Mouse (Mus musculus) liver, embryonic 16.5 days (tissue): ENCODE results near the gene Coro1c. TPM values are rescaled to one million over a fixed set of nuclear protein-coding genes. Genes with fewer than 3 reads are reported as not detected.

Experiments
- ATAC-seq: fragments of 200-750 bp; cut with Nextera tagmentation; 2 replicates; pipeline ENCODE4 v1.8.0; 2017; ENCODE audit warnings: low read depth, mild to moderate bottlenecking, moderate number of reproducible peaks, moderate library complexity
- H3K27ac ChIP-seq: fragments of 300-500 bp; sonication (generic); 2 replicates; pipeline ENCODE4 v1.5.1; 2014; ENCODE audit warnings: mild to moderate bottlenecking, low read length
- H3K27me3 ChIP-seq: fragments of 300-500 bp; sonication (generic); 2 replicates; pipeline ENCODE4 v1.6.1; 2014; ENCODE audit warnings: low read depth, low read length, mixed read lengths; ENCODE audit not compliant: control insufficient read depth, insufficient read depth
- H3K36me3 ChIP-seq: fragments of 300-500 bp; sonication (generic); 2 replicates; pipeline ENCODE4 v1.6.1; 2014; ENCODE audit warnings: mild to moderate bottlenecking; ENCODE audit not compliant: control insufficient read depth, insufficient read depth
- H3K4me1 ChIP-seq: fragments of 300-500 bp; sonication (generic); 2 replicates; pipeline ENCODE4 v1.6.1; 2014; ENCODE audit warnings: low read depth, low read length, mixed read lengths; ENCODE audit not compliant: control insufficient read depth
- H3K4me2 ChIP-seq: fragments of 300-500 bp; sonication (generic); 2 replicates; pipeline ENCODE4 v1.6.1; 2014; ENCODE audit warnings: low read depth, low read length, mixed read lengths
- H3K4me3 ChIP-seq: fragments of 300-500 bp; sonication (generic); 2 replicates; pipeline ENCODE4 v1.5.1; 2014; ENCODE audit warnings: low read depth, mild to moderate bottlenecking, low read length
- H3K9ac ChIP-seq: fragments of 300-500 bp; sonication (generic); 2 replicates; pipeline ENCODE4 v1.6.1; 2014; ENCODE audit warnings: low read depth, low read length
- H3K9me3 ChIP-seq: fragments of 300-500 bp; sonication (generic); replicated peaks from 2 replicates; pipeline ENCODE4 v1.6.1; 2016; ENCODE audit warnings: low read length; ENCODE audit not compliant: control insufficient read depth
- WGBS: fragments of 180-500 bp; shearing (Covaris S2); extraction: QIAGEN DNeasy Blood & Tissue Kit; methylation state at CpG from one replicate; pipeline ENCODE4 v1.1.7; 2014; ENCODE audit not compliant: insufficient replicate concordance; 5-methylcytosine and 5-hydroxymethylcytosine counted together
- polyA plus RNA-seq: library from polyadenylated mRNA; unstranded; fragments of >200 nt; fragmentation: Nextera tagmentation; extraction: Ambion mirVana; gene quantifications from 2 replicates; pipeline ENCODE4 v1.2.1, GENCODE M21; 2015

Coro1c gene
- polyA plus RNA-seq, 1 experiment from 2014 or later = 40.8 TPM

- 31% methylated on average over 7 of the region's 7 CpGs for WGBS
- H3K9ac ChIP-seq = peak overlapping the region; percentile 35; the same call in 1 of the 2 replicates
- H3K27me3 ChIP-seq = no peaks in the 10 kb centered on the region
- peak overlapping the region; percentile 36 for H3K27ac ChIP-seq
- no peaks in the 10 kb centered on the region for H3K36me3 ChIP-seq
- no peak for ATAC-seq
- H3K4me3 ChIP-seq = peak overlapping the region; percentile 39
- H3K9me3 ChIP-seq = no peaks in the 10 kb centered on the region
- H3K4me1 ChIP-seq = peaks cover 13% of the 10 kb centered on the region
- H3K4me2 ChIP-seq = peak overlapping the region; percentile 19
Observed at GRCm38 (mm10) chr5:113829566-113830291, 78.8 kb downstream of the Coro1c start.

DNA sequence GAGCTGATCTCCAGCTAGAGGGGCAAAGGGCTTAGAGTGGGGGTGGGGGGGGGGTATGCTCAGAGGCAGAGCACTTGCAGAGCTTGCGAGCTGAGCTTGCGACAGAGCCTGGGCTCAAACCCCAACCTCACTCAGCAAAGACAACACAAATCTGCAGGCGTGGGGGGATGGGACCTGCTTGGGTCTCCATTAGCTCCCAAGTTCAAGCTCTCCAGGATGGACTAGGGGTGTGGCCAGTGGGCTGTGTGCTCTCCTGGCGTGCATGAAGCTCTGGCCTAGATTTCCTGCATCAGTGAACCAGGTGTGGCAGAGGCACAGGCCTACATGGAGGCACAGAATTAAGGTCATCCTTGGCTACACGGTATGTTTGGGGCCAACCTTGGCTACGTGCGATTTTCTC is 80.1 kb downstream of the Coro1c start:
- Histone ChIP-seq H3K27ac (peak overlapping the region; percentile 39), H3K27me3 (no peaks in the 10 kb centered on the region), H3K9ac (no peak overlapping the region), H3K9me3 (no peaks in the 10 kb centered on the region), H3K4me2 (0 out of 2 replicates have a peak overlapping the region, but pooled peaks have one; percentile 7), H3K36me3 (no peaks in the 10 kb centered on the region), H3K4me3 (no peak overlapping the region), H3K4me1 (peaks cover 13% of the 10 kb centered on the region)
- 0 out of 2 replicates have a peak, but pooled peaks have one; percentile 8 for ATAC-seq
- 49% methylated on average over 7 of the region's 7 CpGs for WGBS

- Histone ChIP-seq H3K4me2 (0 out of 2 replicates have a peak overlapping the region, but pooled peaks have one; percentile 7), H3K27ac (peak overlapping the region; percentile 39), H3K9me3 (no peaks in the 10 kb centered on the region), H3K4me1 (peaks cover 13% of the 10 kb centered on the region), H3K36me3 (no peaks in the 10 kb centered on the region), H3K4me3 (no peak overlapping the region), H3K27me3 (no peaks in the 10 kb centered on the region), H3K9ac (no peak overlapping the region)
- WGBS = 32% methylated on average over 4 of the region's 4 CpGs
- no peak for ATAC-seq
Observed at GRCm38 (mm10) chr5:113827991-113828411, 80.6 kb downstream of the Coro1c start.

DNA sequence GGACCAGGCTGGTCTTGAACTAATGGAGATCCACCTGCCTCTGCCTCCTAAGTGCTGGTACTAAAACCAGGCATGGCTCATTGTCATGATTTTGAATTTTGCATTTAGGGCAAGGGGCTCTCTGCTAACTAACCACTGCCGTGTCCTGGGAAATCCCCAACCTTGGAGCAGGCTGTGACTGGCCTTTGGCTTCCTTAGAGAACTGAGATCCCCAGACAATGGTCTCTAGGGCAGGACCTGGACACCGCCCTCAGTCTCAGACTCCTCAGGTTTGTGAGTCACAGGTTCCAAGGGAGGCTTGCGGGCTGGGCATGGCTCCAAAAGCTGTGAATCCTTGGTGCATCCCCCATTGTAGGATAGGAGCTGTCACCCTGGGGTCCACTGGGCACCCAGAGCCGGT is 81.9 kb downstream of the Coro1c start:
- H3K9ac ChIP-seq = no peak overlapping the region
- no peaks in the 10 kb centered on the region for H3K27me3 ChIP-seq
- H3K27ac ChIP-seq = no peak overlapping the region
- no peak overlapping the region for H3K4me2 ChIP-seq
- H3K36me3 ChIP-seq = no peaks in the 10 kb centered on the region
- H3K9me3 ChIP-seq = no peaks in the 10 kb centered on the region
- no peak for ATAC-seq
- WGBS = 74% methylated on average over 4 of the region's 4 CpGs
- no peak overlapping the region for H3K4me3 ChIP-seq
- H3K4me1 ChIP-seq = peaks cover 13% of the 10 kb centered on the region

- Histone ChIP-seq H3K27ac (no peak overlapping the region), H3K4me2 (no peak overlapping the region), H3K4me1 (peaks cover 11% of the 10 kb centered on the region), H3K36me3 (no peaks in the 10 kb centered on the region), H3K9ac (no peak overlapping the region), H3K4me3 (no peak overlapping the region), H3K9me3 (no peaks in the 10 kb centered on the region), H3K27me3 (no peaks in the 10 kb centered on the region)
- ATAC-seq = no peak
- WGBS = 30% methylated on average over 7 of the region's 7 CpGs
Observed at GRCm38 (mm10) chr5:113825558-113825957, 83.0 kb downstream of the Coro1c start.

GRCm38 (mm10) chr5:113824228-113824627 is 84.3 kb downstream of the Coro1c start:
- no peak overlapping the region for H3K4me3 ChIP-seq
- H3K27me3 ChIP-seq = no peaks in the 10 kb centered on the region
- WGBS = 41% methylated on average over 4 of the region's 4 CpGs
- no peaks in the 10 kb centered on the region for H3K36me3 ChIP-seq
- no peak overlapping the region for H3K9ac ChIP-seq
- no peaks in the 10 kb centered on the region for H3K9me3 ChIP-seq
- H3K27ac ChIP-seq = no peak overlapping the region
- no peak for ATAC-seq
- H3K4me1 ChIP-seq = peaks cover 6% of the 10 kb centered on the region
- no peak overlapping the region for H3K4me2 ChIP-seq

DNA sequence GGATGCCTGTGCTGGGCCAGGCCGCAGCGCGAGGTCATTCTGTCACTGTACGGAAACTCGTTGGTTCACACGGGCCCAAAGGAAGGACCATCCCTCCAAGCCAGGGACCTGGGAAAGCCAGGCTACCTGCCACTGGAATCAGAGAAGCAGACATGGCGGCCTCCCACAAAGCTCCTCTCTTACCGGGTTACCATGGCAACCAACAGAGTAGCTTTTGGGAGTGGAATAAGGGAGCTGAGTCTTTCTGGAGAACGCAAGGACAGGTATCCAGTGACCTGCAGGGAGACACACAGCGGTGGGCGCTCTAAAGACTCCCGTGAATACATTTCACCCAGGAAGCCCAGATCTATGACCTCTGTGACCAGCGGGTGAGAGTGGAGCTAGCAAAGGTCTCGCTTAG is 90.0 kb downstream of the Coro1c start:
- Histone ChIP-seq H3K27me3 (peaks cover 4% of the 10 kb centered on the region; the same call in 1 of the 2 replicates), H3K4me3 (no peak overlapping the region), H3K36me3 (no peaks in the 10 kb centered on the region), H3K4me2 (no peak overlapping the region), H3K9me3 (no peaks in the 10 kb centered on the region), H3K4me1 (peaks cover 3% of the 10 kb centered on the region), H3K27ac (no peak overlapping the region), H3K9ac (no peak overlapping the region)
- WGBS = 77% methylated on average over 14 of the region's 14 CpGs
- no peak for ATAC-seq

DNA sequence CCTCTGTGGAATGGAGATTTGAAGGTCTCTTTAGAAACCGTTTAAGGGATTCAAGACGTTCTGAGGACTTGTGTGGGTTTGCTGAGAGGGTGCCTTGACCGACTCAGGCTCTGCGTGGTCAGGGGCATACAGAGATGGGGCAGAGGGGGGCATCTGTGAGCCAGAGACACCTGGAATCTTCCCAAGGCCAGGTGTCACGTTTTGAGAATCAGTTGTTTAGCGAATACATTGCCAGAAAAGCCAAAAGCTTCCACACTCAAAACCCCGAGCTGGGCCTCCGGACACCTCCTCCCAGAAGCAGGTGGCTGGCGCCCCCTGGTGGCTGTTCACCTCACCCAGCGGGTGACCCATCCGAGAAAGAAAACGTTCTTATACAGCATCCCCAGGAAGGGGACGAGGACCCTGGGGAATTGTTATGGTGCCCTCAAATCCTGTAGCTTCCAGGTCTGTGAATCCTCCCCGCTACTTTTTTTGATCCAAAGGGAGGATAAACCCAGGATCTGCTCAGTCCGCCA is 92.9 kb downstream of the Coro1c start:
- peaks cover 3% of the 10 kb centered on the region for H3K4me1 ChIP-seq
- ATAC-seq = peak; percentile 47; the same call in 1 of the 2 replicates
- 10% methylated on average over 15 of the region's 15 CpGs for WGBS
- no peak overlapping the region for H3K9ac ChIP-seq
- no peak overlapping the region for H3K4me3 ChIP-seq
- peaks cover 3% of the 10 kb centered on the region for H3K9me3 ChIP-seq
- H3K36me3 ChIP-seq = no peaks in the 10 kb centered on the region
- H3K27ac ChIP-seq = no peak overlapping the region
- H3K4me2 ChIP-seq = no peak overlapping the region
- peaks cover 4% of the 10 kb centered on the region; the same call in 1 of the 2 replicates for H3K27me3 ChIP-seq

- Histone ChIP-seq H3K4me3 (no peak overlapping the region), H3K27ac (no peak overlapping the region), H3K36me3 (no peaks in the 10 kb centered on the region), H3K9ac (no peak overlapping the region), H3K4me1 (peaks cover 3% of the 10 kb centered on the region), H3K27me3 (peaks cover 4% of the 10 kb centered on the region; the same call in 1 of the 2 replicates), H3K4me2 (no peak overlapping the region), H3K9me3 (peaks cover 3% of the 10 kb centered on the region)
- 52% methylated on average over 11 of the region's 11 CpGs for WGBS
- no peak for ATAC-seq
Observed at GRCm38 (mm10) chr5:113815041-113815389, 93.5 kb downstream of the Coro1c start.
